Mouse (Mus musculus): ENCODE results near the gene Cpne7.

DNA sequence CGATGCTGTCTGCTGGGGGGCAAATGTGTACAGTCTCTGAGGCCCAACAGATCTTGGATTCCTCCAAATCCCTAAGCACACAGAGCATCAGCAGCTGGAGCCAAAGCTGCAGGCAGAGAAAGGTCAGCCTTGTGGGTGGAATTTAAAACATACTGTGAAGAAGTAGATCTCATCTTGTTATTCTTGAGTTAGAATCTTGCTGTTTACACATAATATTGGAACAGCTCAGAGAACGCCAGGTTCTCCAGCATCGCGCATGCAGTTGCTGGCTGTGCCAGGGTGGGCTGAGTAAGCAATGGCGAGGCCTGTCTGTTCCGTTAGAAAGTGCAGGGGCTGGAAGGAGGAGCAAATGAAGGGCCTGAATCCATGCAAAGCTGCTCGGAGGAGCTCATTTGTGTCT lies 29.2 kb downstream of the Cpne7 start:
- no peak for TF ChIP-seq CTCF (IDR thresholded peaks at IDR 0.05; ENCODE audit: low read depth)
- no peak for TF ChIP-seq EP300 (IDR thresholded peaks at IDR 0.05; ENCODE audit: low read depth)

All from liver, postnatal 0 days (tissue).